Mouse (Mus musculus) forebrain, embryonic 11.5 days (tissue): ENCODE data around the gene Tmem240. TPM values are rescaled to one million over a fixed set of nuclear protein-coding genes. Genes with fewer than 3 reads are reported as not detected.
A peak's percentile ranks its signal among the peaks of the same experiment; 100 is the strongest.
"Not testable (repeated sequence)": the region's sequence is repeated elsewhere in the genome, so short reads cannot be mapped to it uniquely, and the experiment has no call there.

Source experiments
- ATAC-seq: fragments of 200-750 bp; cut with Nextera tagmentation; replicated peaks from 2 replicates; pipeline ENCODE4 v1.8.0; 2017; ENCODE audit warnings: moderate TSS enrichment; ENCODE audit not compliant: low FRiP score
- DNase-seq: peaks from one replicate; pipeline ENCODE4 v3.0.0-alpha.2; 2017; ENCODE audit warnings: low spot score
- H3K27ac ChIP-seq: fragments of 300-500 bp; sonication (generic); 2 replicates; pipeline ENCODE4 v1.5.1; 2014; ENCODE audit warnings: low read depth, low read length
- H3K27me3 ChIP-seq: fragments of 300-500 bp; sonication (generic); 2 replicates; pipeline ENCODE4 v1.6.1; 2014; ENCODE audit warnings: mild to moderate bottlenecking, low read length, mixed read lengths; ENCODE audit not compliant: control insufficient read depth, insufficient read depth
- H3K36me3 ChIP-seq: fragments of 300-500 bp; sonication (generic); 2 replicates; pipeline ENCODE4 v1.6.1; 2014; ENCODE audit warnings: mild to moderate bottlenecking, low read length, moderate library complexity, mixed read lengths; ENCODE audit not compliant: control insufficient read depth, insufficient read depth
- H3K4me1 ChIP-seq: fragments of 300-500 bp; sonication (generic); replicated peaks from 2 replicates; pipeline ENCODE4 v1.6.1; 2014; ENCODE audit warnings: low read length, mixed read lengths; ENCODE audit not compliant: control insufficient read depth, insufficient read depth
- H3K4me2 ChIP-seq: fragments of 300-500 bp; sonication (generic); 2 replicates; pipeline ENCODE4 v1.6.1; 2014; ENCODE audit warnings: low read depth, mild to moderate bottlenecking, low read length, moderate library complexity, mixed read lengths; ENCODE audit not compliant: severe bottlenecking
- H3K4me3 ChIP-seq: fragments of 300-500 bp; sonication (generic); 2 replicates; pipeline ENCODE4 v1.5.1; 2014; ENCODE audit warnings: low read depth, low read length
- H3K9ac ChIP-seq: fragments of 300-500 bp; sonication (generic); 2 replicates; pipeline ENCODE4 v1.6.1; 2014; ENCODE audit warnings: low read length
- H3K9me3 ChIP-seq: fragments of 300-500 bp; sonication (generic); 2 replicates; pipeline ENCODE4 v1.6.1; 2016; ENCODE audit warnings: low read length, mixed read lengths; ENCODE audit not compliant: control insufficient read depth
- WGBS: fragments of 180-500 bp; shearing (Covaris S2); extraction: QIAGEN DNeasy Blood & Tissue Kit; methylation state at CpG from one replicate; pipeline ENCODE4 v1.1.7; 2014; 5-methylcytosine and 5-hydroxymethylcytosine counted together
- polyA plus RNA-seq: library from polyadenylated mRNA; unstranded; fragments of >200 nt; fragmentation: Nextera tagmentation; extraction: Ambion mirVana; gene quantifications from 2 replicates; pipeline ENCODE4 v1.2.1, GENCODE M21; 2014

Gene Tmem240
- polyA plus RNA-seq, result 0.76 and 1.2 TPM in 2 replicates

GRCm38 (mm10) chr4:155734350-155734941 is at the start of gene Tmem240:
Tmem240 (plus strand) TSS chr4:155734800.
- WGBS, result under 1% methylated on average over 31 of the region's 35 CpGs
- Histone ChIP-seq H3K36me3 (no peaks in the 10 kb centered on the region; the same call in 1 of the 2 replicates), H3K27ac (peak within 1 kb of the TSS; percentile 58)

GRCm38 (mm10) chr4:155687764-155688163 is 46.8 kb upstream of the Tmem240 start:
- not testable (repeated sequence) for H3K27me3 ChIP-seq, H3K9me3 ChIP-seq, H3K4me2 ChIP-seq, H3K36me3 ChIP-seq, H3K9ac ChIP-seq, DNase-seq, H3K4me3 ChIP-seq, ATAC-seq, H3K27ac ChIP-seq, H3K4me1 ChIP-seq
- 83% methylated on average over 4 of the region's 4 CpGs for WGBS

More at GRCm38 (mm10) chr4:155734350-155734941, at the start of gene Tmem240:
- Histone ChIP-seq H3K4me1 (peaks cover 6% of the 10 kb centered on the region; the same call in 1 of the 2 replicates), H3K27me3 (no peaks in the 10 kb centered on the region), H3K4me3 (peak within 1 kb of the TSS; percentile 68), H3K4me2 (peak within 1 kb of the TSS; percentile 90), H3K9ac (peak within 1 kb of the TSS; percentile 84), H3K9me3 (no peaks in the 10 kb centered on the region)
- ATAC-seq (peak; percentile 96), DNase-seq (peak; percentile 95)

GRCm38 (mm10) chr4:155690571-155691375 is 43.8 kb upstream of the Tmem240 start:
- no peaks in the 10 kb centered on the region for H3K9me3 ChIP-seq
- no peak overlapping the region for H3K27ac ChIP-seq
- ATAC-seq, result no peak
- DNase-seq, result no peak
- no peak overlapping the region for H3K4me3 ChIP-seq
- H3K27me3 ChIP-seq, result peaks cover 6% of the 10 kb centered on the region; the same call in 1 of the 2 replicates
- H3K9ac ChIP-seq, result no peak overlapping the region
- H3K36me3 ChIP-seq, result no peaks in the 10 kb centered on the region
- WGBS, result 86% methylated on average over 12 of the region's 12 CpGs
- 0 out of 2 replicates have a peak, but pooled peaks cover 2% of the 10 kb centered on the region for H3K4me1 ChIP-seq
- no peak overlapping the region for H3K4me2 ChIP-seq

GRCm38 (mm10) chr4:155692421-155692820 is 42.2 kb upstream of the Tmem240 start:
- Histone ChIP-seq H3K4me3 (no peak overlapping the region), H3K4me1 (0 out of 2 replicates have a peak, but pooled peaks cover 4% of the 10 kb centered on the region), H3K9me3 (no peaks in the 10 kb centered on the region), H3K4me2 (no peak overlapping the region), H3K27me3 (peaks cover 7% of the 10 kb centered on the region; the same call in 1 of the 2 replicates), H3K9ac (no peak overlapping the region), H3K27ac (no peak overlapping the region), H3K36me3 (no peaks in the 10 kb centered on the region)
- ATAC-seq (no peak), DNase-seq (no peak)
- WGBS, result 94% methylated on average over 3 of the region's 3 CpGs

- Histone ChIP-seq H3K9me3 (no peaks in the 10 kb centered on the region), H3K27ac (no peak within 1 kb of the TSS), H3K36me3 (no peaks in the 10 kb centered on the region), H3K9ac (peak within 1 kb of the TSS; percentile 69), H3K27me3 (peaks cover 7% of the 10 kb centered on the region; the same call in 1 of the 2 replicates), H3K4me3 (peak within 1 kb of the TSS; percentile 71), H3K4me1 (0 out of 2 replicates have a peak, but pooled peaks cover 4% of the 10 kb centered on the region), H3K4me2 (peak within 1 kb of the TSS; percentile 63)
- peak; percentile 70 for ATAC-seq
- WGBS, result under 1% methylated on average over 46 of the region's 47 CpGs
- DNase-seq, result peak; percentile 81
These were observed 40.5 kb upstream of the Tmem240 start, which contains the start of gene Fndc10 for GRCm38 (mm10) chr4:155694111-155694481. Fndc10 (plus strand) TSS chr4:155694342.

GRCm38 (mm10) chr4:155694482-155695401 is 39.9 kb upstream of the Tmem240 start:
- Histone ChIP-seq H3K27ac (no peak overlapping the region), H3K9me3 (no peaks in the 10 kb centered on the region), H3K4me2 (peak overlapping the region; percentile 63), H3K9ac (peak overlapping the region; percentile 69), H3K27me3 (peaks cover 7% of the 10 kb centered on the region; the same call in 1 of the 2 replicates), H3K4me1 (0 out of 2 replicates have a peak, but pooled peaks cover 4% of the 10 kb centered on the region), H3K36me3 (no peaks in the 10 kb centered on the region), H3K4me3 (peak overlapping the region; percentile 71)
- DNase-seq (peak; percentile 75), ATAC-seq (peak; percentile 54)
- WGBS, result 1% methylated on average over 87 of the region's 92 CpGs

- 0 out of 2 replicates have a peak overlapping the region, but pooled peaks have one; percentile 2 for H3K4me2 ChIP-seq
- no peak for ATAC-seq
- H3K27ac ChIP-seq, result no peak overlapping the region
- WGBS, result 78% methylated on average over 4 of the region's 4 CpGs
- no peaks in the 10 kb centered on the region for H3K9me3 ChIP-seq
- no peaks in the 10 kb centered on the region for H3K36me3 ChIP-seq
- H3K4me1 ChIP-seq, result 0 out of 2 replicates have a peak, but pooled peaks cover 4% of the 10 kb centered on the region
- H3K27me3 ChIP-seq, result peaks cover 7% of the 10 kb centered on the region; the same call in 1 of the 2 replicates
- no peak overlapping the region for H3K4me3 ChIP-seq
- no peak overlapping the region for H3K9ac ChIP-seq
- no peak for DNase-seq
These were observed 39.0 kb upstream of the Tmem240 start for GRCm38 (mm10) chr4:155695531-155696062.
